Mouse (Mus musculus): ENCODE measurements around the gene Shisa5.

Gene Shisa5

DNA sequence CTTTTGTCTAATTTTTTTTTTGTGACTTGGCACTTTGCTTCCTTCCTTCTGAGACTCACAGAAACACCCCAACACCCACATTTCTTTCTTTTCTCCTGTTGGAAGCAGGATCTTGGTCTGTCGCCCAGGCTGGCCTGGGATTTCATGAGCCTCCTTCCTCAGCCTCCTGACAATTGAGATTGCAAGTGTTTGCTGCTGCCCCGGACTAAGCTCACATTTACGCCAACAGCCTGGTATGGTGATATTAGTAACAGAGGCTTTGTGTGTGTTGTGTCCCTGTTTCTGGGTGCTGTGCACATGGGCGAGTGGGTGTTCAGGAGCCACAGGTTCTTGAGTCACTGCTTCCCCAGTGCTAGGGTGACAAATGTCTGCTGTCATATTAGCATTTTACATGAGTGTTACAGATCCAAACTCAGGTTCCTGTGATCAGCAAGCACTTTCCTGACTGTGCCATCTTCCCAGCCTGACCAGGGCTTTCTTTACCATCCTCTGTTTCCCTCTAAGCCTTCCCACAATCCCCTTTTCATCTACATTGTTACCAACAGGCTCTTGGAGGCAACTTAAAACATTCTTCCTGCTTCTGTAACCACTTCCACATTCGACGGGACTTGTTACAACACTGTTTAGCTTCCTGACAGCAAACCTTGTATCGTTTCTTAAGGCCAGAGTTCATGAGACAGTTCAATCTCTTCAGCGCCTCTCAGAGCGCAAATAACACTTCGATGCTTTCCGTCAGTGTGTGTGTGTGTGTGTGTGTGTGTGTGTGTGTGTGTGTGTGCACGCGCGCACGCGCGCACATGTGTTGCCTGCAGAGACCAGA lies 15.3 kb upstream of the Shisa5 start:
- no peak for DNase-seq (ENCODE audit: low spot score)

DNA sequence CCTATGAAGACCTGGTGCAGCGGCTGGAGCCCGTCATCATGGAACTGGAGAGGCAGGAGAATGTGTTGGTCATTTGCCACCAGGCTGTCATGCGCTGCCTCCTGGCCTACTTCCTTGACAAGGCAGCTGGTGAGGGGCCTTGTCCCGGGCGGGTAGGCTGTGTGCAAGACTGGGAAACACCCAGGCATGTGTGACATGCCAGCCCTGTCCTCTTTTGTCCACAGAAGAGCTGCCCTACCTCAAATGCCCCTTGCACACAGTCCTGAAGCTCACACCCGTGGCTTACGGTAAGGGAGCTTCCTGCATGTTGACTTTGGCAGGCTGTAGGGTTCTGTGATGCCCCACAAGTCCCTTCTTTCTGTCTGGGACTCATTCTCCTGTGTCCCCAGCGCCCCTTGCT lies 10.8 kb upstream of the Shisa5 start:
- DNase-seq (ENCODE audit: low spot score): no peak

DNA sequence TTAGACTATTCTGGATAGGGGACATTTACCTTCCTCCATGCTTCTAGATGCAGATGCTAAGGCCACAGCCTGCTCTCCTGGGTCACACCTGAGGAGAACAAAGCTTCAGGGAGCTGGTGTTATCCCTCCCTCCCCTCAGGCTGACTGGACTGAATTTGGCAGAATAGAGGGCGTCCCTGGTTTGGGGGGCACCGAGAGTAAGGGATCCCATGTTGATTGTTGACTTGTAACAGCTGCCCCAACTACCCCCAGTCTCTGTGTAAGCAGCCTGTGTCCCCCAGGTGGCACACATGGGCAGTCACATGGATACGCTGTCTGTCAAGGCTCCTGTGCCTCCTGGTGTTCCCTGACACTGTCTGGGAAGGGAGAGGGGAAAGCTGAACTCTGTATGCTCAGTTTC lies 9.9 kb upstream of the Shisa5 start:
- DNase-seq (ENCODE audit: low spot score): no peak

DNA sequence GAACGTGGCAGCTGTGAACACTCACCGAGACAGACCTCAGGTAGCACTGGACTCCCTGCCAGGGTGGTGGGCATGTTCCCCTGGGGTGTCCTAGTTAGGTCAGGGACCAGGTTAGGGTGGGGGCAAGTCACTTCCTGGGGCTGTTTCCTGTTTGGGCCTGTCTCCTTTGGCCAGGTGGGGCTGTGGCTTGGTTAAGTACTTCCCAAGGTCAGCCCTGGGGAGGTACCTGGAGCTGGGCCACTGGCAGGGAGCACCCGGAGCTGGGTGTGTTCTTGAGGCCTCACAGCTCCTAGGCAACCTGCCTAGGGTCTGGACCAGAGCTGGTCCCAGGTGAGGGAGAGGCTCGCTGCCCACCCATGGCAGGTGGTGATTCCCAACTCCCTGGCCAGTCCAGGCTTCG lies 9.4 kb upstream of the Shisa5 start:
- no peak for DNase-seq (ENCODE audit: low spot score)

DNA sequence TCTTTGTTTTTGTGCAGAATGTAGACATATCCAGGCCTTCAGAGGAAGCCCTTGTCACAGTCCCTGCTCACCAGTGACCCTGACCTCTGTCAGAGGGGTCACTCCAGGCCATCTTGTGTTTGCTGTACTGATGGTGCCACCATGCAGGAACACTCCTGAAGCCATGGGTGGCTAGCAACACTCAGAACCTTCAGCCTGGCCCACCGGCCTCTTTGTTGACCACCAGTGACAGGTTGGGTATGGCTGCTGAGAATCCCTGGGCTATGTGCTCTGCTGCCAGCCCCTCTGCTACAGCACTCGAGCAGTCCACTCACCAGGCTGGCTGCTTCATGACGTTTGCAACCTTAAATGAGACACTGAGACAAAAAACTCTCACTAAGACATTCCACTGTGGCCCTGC lies 8.1 kb upstream of the Shisa5 start:
- no peak for DNase-seq (ENCODE audit: low spot score)

DNA sequence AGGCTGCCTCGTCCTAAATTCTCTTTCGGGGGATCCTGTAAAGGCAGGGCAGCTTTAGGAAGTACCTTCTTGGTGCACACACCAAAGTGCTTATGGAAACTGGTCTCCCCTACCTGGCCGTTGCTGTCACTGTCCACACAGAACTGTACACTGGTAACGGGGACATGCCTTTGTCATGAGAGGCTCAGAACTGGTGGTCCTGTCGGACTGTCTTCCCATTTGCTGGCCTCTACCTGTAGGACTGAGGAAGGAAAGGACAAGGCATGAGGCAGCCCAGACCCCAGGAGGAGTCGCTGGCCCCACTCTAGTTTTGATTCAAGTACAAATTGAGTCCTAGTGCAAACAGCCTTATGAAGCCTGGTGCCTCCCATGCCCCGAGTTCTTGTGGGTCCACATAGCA lies 7.4 kb upstream of the Shisa5 start:
- DNase-seq (ENCODE audit: low spot score): no peak

DNA sequence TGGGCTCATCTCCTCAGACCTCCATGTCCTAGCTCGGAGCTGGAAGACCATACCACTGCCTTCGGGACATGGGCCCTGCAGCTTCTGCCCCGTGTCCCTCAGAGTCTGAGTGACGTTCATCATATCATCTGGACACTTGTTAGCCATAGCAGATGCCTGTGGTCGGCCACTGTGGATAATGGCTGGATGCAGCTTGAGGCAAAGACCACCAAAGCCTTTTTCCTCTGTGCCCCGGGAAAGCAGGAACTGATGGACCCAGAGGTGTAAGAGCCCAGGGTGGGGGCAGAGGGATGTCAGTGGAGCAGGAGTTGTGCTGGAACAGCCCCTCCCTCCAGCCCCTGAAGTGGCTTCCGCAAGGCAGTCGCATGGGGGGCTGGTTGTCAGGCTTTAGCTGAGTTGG lies 6.7 kb upstream of the Shisa5 start:
- DNase-seq (ENCODE audit: low spot score): no peak

DNA sequence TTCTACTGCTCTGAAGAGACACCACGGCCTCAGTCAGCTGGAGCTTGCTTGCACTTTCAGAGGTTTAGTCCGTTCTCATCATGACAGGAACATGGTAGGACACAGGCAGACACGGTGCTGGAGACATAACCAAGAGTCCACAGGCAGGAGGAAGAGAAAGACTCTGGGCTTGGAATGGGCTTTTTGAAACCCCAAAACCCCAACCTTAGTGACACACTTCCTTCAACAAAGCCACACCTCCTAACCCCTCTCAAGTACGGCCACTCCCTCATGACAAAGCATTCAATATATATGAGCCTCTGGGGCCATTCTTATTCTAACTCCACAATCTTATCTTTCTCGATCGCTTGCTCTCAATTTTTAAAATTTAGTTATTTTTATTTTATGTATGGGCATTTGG lies 5.9 kb upstream of the Shisa5 start:
- no peak for DNase-seq (ENCODE audit: low spot score)

DNA sequence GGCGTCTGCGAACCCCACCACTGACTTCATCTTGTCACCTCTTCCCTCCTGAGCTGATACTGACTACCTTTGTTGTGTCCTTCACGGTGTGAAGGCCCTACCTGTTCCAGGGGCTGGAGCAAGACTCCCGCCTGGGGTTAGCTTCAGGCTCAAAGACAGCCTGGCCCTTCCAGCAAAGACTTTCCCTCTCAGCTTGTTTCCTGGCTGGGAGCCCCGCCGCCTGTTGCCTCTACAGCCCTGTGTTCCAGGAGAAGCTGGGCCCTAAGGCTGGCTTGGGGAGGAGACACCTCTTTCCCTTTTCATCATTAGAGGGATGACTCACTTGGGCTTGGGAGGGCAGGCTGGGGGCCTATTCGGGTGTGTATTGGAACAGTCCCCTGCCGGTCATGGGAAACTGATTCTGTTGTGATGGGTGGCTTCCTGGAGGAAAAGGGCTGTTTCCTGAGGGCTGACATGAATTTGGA lies 568 bp downstream of the Shisa5 start:
- peak; percentile 62 for DNase-seq (ENCODE audit: low spot score)

DNA sequence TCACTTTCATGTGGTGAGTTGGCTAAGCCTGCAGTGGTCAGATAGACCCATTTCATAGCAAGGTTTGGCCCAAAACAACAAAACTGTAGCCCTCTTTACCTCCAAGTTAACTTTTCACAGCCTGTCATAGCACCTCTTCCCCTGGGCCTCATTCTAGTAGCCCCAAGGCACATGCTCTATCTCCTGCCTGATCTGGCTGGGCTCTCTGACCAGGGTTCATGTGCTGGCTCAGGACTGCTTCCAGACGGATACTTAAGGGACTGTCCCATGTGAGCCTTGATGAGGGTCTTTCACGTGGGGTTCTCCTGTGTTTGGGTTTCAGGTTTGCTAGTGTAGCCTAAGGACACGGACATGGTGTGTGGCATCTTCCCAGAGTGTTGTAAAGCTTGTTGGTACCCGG lies 1.3 kb downstream of the Shisa5 start:
- no peak for DNase-seq (ENCODE audit: low spot score)

DNA sequence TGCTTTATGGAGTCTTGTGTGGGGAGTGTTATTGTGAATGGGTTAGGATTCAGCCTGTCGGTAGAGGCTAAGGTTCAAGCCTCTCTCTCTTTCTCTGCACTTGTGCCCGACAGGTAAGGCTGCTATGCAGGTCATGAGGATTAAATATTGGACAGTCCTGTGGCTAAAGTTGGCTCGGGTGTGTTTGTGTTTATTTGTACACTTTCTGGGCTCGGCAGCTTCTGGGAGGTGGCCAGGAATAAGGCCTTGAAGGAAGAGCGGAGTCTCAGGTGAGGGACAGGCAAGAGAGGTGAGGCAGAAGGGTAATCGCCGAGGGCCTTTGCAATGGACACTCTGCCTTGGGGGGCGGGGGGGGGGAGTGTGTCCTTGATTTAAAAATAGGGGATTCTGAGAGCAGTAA lies 1.9 kb downstream of the Shisa5 start:
- no peak for DNase-seq (ENCODE audit: low spot score)

DNA sequence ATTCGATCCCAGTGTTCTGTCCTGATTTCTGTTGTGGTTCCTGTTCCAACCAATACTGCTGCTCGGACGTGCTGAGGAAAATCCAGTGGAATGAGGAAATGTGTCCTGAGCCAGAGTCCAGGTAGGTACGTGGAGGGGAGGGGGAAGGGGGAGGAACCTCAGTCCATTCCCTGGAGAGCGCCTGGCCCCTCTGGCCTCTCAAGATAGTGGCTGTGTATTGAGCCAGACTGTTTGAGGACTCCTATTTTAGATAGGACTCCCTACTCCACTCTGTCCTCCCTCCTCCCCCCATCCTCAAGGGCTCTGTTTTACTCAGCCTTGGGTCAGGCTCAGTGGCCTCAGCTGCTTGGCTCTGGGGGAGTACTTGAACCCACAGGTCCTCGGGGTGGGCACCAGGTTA lies 2.5 kb downstream of the Shisa5 start:
- no peak for DNase-seq (ENCODE audit: low spot score)

DNA sequence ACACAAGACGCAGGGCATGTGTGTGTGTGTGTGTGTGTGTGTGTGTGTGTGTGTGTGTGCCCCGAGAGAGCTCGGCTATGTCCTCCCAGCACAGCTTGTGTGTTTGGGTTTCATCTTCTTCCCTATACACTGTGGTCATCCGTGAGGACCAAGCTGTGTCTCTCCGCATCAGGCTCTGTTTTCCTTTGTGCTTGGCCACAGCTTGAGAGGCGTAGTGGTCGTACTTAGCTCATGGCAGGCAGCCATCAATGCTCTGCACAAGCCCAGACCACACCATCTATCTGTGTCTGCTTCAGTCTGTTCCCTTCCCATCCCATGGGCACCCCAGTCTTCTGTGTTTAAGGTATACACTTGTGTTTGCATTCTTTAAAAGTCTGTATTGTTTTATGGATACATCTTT lies 3.0 kb downstream of the Shisa5 start:
- no peak for DNase-seq (ENCODE audit: low spot score)

DNA sequence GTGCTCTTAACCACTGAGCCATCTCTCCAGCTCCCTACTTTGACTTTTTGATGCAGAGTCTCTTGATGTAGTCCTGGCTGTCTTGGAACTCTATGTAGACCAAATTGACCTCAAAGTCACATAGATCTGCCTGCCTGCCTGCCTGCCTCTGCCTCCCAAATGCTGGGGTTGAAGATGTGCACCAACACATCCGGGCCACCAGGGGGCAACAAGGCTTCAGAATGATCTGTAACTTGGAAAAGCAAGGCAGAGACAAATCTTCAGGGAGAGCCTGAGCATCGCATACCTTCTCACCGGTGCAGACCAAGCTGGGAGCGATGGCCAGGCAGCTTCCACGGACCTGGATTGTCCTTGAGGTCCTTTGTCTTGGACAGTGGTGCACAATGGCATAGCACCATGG lies 7.9 kb downstream of the Shisa5 start:
- DNase-seq (ENCODE audit: low spot score): no peak

DNA sequence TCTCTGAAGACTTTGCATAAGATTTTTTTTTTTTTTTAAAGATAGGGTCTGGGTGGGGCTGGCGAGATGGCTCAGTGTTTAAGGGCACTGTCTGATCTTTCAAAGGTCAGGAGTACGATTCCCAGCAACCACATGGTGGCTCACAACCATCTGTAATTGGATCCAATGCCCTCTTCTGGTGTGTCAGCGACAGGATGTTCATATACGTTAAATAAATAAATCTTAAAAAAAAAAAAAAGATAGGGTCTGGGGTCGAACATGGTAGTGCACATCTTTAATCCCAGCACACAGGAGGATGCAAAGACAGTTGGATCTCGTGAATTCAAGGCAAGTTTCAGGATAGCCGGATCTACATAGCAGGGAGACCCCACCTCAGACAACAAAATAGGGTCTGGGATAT lies 11.0 kb downstream of the Shisa5 start:
- no peak for DNase-seq (ENCODE audit: low spot score)

DNA sequence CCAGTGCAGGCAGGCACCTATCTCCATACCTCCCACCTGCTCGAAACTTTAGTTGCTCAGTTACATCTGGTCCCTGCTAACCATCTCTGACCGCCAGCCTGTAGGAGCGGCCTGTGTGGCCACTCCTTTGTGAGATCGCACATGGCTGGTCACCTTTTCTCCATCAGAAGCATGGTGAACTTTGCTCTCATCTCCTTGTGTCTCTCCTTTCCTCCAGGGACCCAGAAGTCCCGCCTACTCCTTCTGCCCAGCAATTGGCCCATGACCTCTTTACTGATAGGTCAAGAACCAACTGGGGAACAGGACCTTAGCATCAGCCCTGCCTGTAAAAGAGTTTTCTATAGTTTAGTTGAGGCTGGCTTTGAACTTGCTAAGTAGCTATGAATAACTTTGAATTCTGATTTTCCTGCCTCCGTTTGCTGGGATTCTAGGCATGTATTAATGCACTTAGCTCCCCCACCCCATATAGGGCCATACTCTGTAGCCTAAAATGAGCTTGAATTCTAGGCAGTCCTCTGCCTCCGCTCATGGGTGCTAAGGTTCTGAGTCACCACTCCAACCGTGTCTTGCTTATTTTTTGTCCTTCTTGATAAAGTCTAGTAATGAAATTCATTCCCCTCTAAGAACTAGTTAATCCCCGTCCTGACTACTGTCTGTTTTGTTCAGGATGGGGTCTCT lies 11.8 kb downstream of the Shisa5 start:
- DNase-seq (ENCODE audit: low spot score): no peak

DNA sequence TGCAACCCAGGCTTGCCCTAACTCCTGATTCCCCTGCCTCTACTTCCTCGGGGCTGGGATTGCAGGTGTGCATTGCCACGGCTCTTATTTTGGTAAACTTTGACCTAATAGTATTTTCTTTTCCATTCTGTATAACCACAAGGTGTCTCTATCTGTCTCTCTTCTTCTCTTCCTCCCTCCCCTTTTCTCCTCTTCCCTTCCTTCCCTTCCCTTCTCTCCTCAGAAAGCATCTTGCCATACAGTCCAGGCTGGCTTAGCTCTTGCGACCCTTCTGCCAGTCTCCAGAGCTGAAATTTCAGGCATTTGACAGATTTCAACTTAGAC lies 12.3 kb downstream of the Shisa5 start:
- no peak for DNase-seq (ENCODE audit: low spot score)

DNA sequence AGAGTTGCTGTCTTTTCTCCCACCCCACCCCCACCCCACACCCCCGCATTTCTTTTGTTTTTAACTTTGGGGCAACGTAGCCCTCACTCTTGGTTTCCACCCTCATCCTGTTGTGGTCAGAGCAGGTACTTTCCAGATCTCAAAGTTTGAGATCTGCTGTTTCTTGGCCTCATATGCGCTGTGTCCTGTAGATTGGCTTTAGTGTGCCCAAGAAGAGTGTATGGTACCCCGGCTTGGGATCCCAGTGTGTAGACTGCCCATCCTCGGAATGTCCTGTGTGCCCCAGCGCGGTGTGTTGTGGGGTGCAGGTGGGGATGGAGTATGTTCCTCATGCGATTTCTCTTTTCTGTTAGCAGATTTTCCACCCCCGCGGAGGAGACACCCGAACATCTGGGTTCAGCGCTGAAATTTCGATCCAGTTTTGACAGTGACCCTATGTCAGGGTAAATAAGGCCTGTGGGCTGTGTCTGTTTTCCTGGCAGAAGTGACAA lies 12.7 kb downstream of the Shisa5 start:
- DNase-seq (ENCODE audit: low spot score): no peak

DNA sequence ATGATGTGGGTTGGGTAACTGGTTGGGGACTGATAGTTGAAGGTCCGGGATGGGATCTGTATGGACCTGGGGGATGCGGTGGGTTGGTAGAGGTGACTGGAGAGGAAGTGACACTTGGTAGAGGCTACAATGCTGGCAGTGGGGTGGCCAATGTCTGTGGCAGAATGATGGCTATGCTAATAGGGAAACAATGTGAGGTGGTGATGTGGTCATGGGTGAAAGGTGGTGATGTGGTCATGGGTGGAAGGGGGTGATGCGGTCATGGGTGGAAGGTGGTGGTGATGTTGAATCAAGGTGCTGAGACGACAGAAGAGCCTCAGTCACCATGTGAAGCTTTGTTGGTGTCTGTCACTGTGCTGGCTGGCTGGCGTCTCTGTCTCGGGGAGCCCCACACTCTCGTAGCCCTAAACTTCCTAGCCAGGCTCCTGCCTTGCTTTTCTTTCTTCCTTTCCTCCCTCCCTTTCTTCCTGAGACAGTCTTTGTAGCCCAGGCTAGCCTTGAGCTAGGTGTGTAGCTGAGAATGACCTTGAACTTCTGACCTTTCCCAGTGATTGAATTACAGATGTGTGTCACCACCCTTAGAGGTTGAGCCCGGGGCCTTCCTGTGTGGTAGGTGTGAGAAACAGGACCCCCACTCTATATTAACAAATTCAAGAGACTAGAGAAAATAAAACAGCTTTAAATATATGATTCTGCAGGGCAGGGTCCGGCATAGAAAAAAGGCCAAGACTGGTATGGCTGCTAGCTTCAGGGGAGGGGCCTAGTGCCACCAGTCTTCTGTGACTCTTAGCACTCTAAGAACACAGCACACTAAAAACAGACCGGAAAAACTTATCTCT lies 13.5 kb downstream of the Shisa5 start:
- no peak for DNase-seq (ENCODE audit: low spot score)

DNA sequence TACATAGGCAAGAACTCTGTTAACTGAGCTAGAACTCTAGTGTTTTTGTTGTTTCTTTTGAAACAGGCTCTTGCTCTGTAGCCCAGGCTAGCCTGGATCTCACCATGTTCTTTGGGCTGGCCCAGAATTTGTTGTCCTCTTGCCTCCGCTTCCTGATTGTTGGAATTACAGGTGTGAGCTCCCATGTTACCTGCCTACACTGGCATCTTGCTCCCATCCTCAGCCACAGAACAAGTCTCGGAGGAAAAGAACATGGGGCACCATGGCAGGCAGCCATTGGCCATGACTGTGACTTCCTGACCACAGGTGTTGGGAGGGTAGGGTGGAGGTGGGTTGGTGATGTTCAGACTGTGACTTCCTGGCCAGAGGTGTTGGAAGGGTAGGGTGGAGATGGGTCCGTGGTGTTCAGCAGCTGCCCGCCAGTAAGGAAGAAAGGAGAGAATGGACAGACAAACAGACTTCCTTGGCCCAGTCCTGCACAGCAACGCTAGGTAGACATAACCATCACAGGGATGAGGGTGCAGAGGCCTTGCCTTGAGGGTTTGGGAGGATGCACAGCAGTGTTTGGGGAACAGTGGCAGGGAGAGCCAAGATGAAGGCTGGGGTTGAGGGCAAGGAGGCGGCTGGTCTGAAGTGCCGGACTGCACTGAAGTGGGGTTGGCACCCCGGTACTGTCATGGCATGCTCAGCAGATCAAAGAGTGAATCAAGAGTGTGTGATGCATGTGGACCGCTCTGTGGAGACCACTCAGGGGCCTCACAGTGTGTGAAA lies 14.3 kb downstream of the Shisa5 start:
- no peak for DNase-seq (ENCODE audit: low spot score)

DNA sequence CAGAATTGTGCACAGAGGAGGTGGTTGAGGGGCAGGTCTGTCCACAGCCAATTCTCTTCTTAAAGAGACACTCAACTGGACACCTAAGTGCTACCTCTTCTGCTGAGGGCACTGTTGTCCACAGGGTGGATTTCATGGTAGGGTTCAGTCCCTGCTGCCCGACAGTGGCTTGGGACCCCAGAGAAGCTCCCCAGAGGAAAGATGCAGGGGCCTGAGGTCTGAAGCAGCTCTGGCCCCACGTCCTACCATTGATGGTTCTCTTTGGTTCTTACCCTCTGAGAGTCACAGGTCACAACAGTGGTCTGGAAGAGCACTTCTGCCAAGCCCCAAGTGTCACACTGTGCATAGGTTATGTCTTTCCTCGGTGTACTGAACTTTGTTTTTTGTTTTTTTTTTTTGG lies 15.0 kb downstream of the Shisa5 start:
- DNase-seq (ENCODE audit: low spot score): no peak

DNA sequence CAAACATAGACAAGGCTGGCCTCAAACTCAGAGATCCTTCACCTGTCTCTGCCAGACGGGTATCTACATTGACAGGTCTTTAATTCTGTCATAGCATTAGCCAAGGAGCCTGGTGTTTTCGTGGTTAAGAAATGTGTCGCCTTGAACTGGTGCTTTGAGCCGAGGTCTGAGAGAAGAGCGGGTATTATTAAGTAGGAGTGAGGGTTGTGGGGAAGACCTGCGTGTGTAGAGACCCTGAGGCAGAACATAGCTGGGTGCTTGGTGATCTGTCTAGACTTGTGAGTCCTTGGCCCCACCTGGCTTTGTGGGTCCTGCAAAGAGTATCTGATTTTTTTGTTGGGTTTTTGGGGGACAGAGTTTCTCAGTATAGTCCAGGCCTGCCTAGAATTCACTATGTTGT lies 15.5 kb downstream of the Shisa5 start:
- no peak for DNase-seq (ENCODE audit: low spot score)

All from urinary bladder, postnatal 14 days (tissue).